Mouse (Mus musculus) midbrain, postnatal 0 days (tissue): ENCODE data around the gene Ifit1bl1. TPM values are rescaled to one million over a fixed set of nuclear protein-coding genes. Genes with fewer than 3 reads are reported as not detected.

Experiments used
- ATAC-seq: fragments of 200-750 bp; cut with Nextera tagmentation; 2 replicates; pipeline ENCODE4 v1.8.0; 2017; ENCODE audit warnings: moderate number of reproducible peaks, mild to moderate bottlenecking, moderate TSS enrichment, moderate library complexity; ENCODE audit not compliant: low FRiP score
- DNase-seq: peaks from one replicate; pipeline ENCODE4 v3.0.0-alpha.2; 2015; ENCODE audit warnings: low spot score
- H3K27ac ChIP-seq: fragments of 300-500 bp; sonication (generic); 2 replicates; pipeline ENCODE4 v1.5.1; 2014; ENCODE audit warnings: low read depth, mild to moderate bottlenecking, low read length, mixed read lengths
- H3K27me3 ChIP-seq: fragments of 300-500 bp; sonication (generic); 2 replicates; pipeline ENCODE4 v1.6.1; 2014; ENCODE audit warnings: low read length, control low read depth, mixed read lengths; ENCODE audit not compliant: insufficient read depth
- H3K36me3 ChIP-seq: fragments of 300-500 bp; sonication (generic); 2 replicates; pipeline ENCODE4 v1.6.1; 2014; ENCODE audit warnings: low read length, control low read depth, mixed read lengths; ENCODE audit not compliant: insufficient read depth
- H3K4me1 ChIP-seq: fragments of 300-500 bp; sonication (generic); 2 replicates; pipeline ENCODE4 v1.6.1; 2014; ENCODE audit warnings: mild to moderate bottlenecking, control low read depth, antibody characterized with exemption, low read length, mixed read lengths; ENCODE audit not compliant: insufficient read depth
- H3K4me2 ChIP-seq: fragments of 300-500 bp; sonication (generic); 2 replicates; pipeline ENCODE4 v1.6.1; 2014; ENCODE audit warnings: low read depth, mild to moderate bottlenecking, low read length, mixed read lengths; ENCODE audit not compliant: poor library complexity, severe bottlenecking
- H3K4me3 ChIP-seq: fragments of 300-500 bp; sonication (generic); 2 replicates; pipeline ENCODE4 v1.5.1; 2014; ENCODE audit warnings: low read depth, mild to moderate bottlenecking, low read length, moderate library complexity
- H3K9ac ChIP-seq: fragments of 300-500 bp; sonication (generic); replicated peaks from 2 replicates; pipeline ENCODE4 v1.6.1; 2014; ENCODE audit warnings: mild to moderate bottlenecking, low read length, moderate library complexity, mixed read lengths; ENCODE audit not compliant: poor library complexity, severe bottlenecking
- H3K9me3 ChIP-seq: fragments of 300-500 bp; sonication (generic); 2 replicates; pipeline ENCODE4 v1.6.1; 2016; ENCODE audit warnings: low read length, control low read depth
- CTCF ChIP-seq: IDR thresholded peaks from 2 replicates; pipeline ENCODE4 v1.5.1; 2016; ENCODE audit warnings: antibody characterized with exemption, mild to moderate bottlenecking
- WGBS: fragments of 180-500 bp; shearing (Covaris S2); extraction: QIAGEN DNeasy Blood & Tissue Kit; methylation state at CpG from one replicate; pipeline ENCODE4 v1.1.7; 2014; 5-methylcytosine and 5-hydroxymethylcytosine counted together
- polyA plus RNA-seq: library from polyadenylated mRNA; unstranded; fragments of >200 nt; fragmentation: Nextera tagmentation; extraction: Ambion mirVana; gene quantifications from 2 replicates; pipeline ENCODE4 v1.2.1, GENCODE M21; 2015
- total RNA-seq: library from RNA; depleted of rRNA; stranded (reverse); fragments of >200 nt; gene quantifications from 2 replicates; pipeline ENCODE4 v1.2.3, GENCODE M21; 2014; rRNA removed

The Ifit1bl1 gene
- total and polyA plus RNA-seq, 2 experiments from 2014 or later, result 1.4 TPM

DNA sequence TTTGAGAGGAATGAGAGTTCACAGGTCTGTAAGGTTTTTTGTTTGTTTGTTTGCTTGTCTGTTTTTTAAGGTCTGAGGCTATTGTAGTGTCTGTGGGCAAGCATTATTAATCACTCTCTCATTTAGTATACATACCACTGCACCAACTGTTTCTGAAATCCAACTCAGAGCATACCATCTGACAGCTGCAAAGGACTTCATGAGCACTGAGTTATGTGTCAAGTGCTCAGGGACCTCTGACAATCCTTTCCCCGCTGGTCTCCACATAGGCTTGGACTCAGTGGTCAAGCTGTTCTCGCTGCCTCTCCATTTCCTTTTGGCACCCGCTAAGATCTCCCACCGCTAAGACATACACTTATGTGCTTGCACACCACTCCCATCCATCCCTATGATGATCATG, 55.5 kb downstream of the Ifit1bl1 start:
- Histone ChIP-seq H3K4me2 (no peak overlapping the region), H3K9me3 (no peaks in the 10 kb centered on the region), H3K36me3 (no peaks in the 10 kb centered on the region), H3K9ac (no peak overlapping the region), H3K27ac (no peak overlapping the region), H3K4me3 (no peak overlapping the region), H3K27me3 (no peaks in the 10 kb centered on the region), H3K4me1 (no peaks in the 10 kb centered on the region)
- no peak for TF ChIP-seq CTCF
- WGBS, result 91% methylated on average over 4 of the region's 4 CpGs
- ATAC-seq (no peak), DNase-seq (no peak)

Other genes with a start within 250 kb of the Ifit1bl1 start
- gene Ch25h, start 126.8 kb downstream of the Ifit1bl1 start, total RNA-seq, result 0.60 and 0.61 TPM in 2 replicates
- gene Ch25h, start 126.8 kb downstream of the Ifit1bl1 start, polyA plus RNA-seq, result 0.42 and 0.86 TPM in 2 replicates
- 24.5 and 26.7 TPM in 2 replicates for gene Lipa, start 74.5 kb downstream of the Ifit1bl1 start, total RNA-seq
- gene Lipa, start 74.5 kb downstream of the Ifit1bl1 start, polyA plus RNA-seq, result 19.0 and 19.3 TPM in 2 replicates
- gene Ifit2, start 51.3 kb downstream of the Ifit1bl1 start, total RNA-seq, result 11.1 and 11.5 TPM in 2 replicates
- gene Ifit2, start 51.3 kb downstream of the Ifit1bl1 start, polyA plus RNA-seq, result 8.2 and 9.0 TPM in 2 replicates
- 0.82 and 2.7 TPM in 2 replicates for gene Ifit3, start 18.4 kb downstream of the Ifit1bl1 start, total RNA-seq
- 2.9 and 3.2 TPM in 2 replicates for gene Ifit3, start 18.4 kb downstream of the Ifit1bl1 start, polyA plus RNA-seq
- 0.49 and 0.57 TPM in 2 replicates for gene Ifit3b, start 6.0 kb upstream of the Ifit1bl1 start, total RNA-seq
- gene Ifit3b, start 6.0 kb upstream of the Ifit1bl1 start, polyA plus RNA-seq, result 0.58 and 1.2 TPM in 2 replicates
- 0.14 and 0.38 TPM in 2 replicates for gene Ifit1bl2, start 38.8 kb upstream of the Ifit1bl1 start, total RNA-seq
- gene Ifit1bl2, start 38.8 kb upstream of the Ifit1bl1 start, polyA plus RNA-seq, result 0.07 and 0.17 TPM in 2 replicates
- 2.6 and 3.7 TPM in 2 replicates for gene Ifit1, start 38.9 kb upstream of the Ifit1bl1 start, total RNA-seq
- 1.0 and 1.2 TPM in 2 replicates for gene Ifit1, start 38.9 kb upstream of the Ifit1bl1 start, polyA plus RNA-seq
- 2.7 and 4.7 TPM in 2 replicates for gene Slc16a12, start 145.3 kb upstream of the Ifit1bl1 start, total RNA-seq
- gene Slc16a12, start 145.3 kb upstream of the Ifit1bl1 start, polyA plus RNA-seq, result 2.0 and 2.3 TPM in 2 replicates